Mouse (Mus musculus) myocyte (in vitro differentiated cells): Measurements from ENCODE around the gene Ddb1. TPM values are rescaled to one million over a fixed set of nuclear protein-coding genes. Genes with fewer than 3 reads are reported as not detected.

Source experiments
- H3K27me3 ChIP-seq: one replicate; pipeline ENCODE4 v1.6.1; 2011; ENCODE audit not compliant: control insufficient read depth, insufficient read depth, insufficient read length
- H3K36me3 ChIP-seq: one replicate; pipeline ENCODE4 v1.6.1; 2011; ENCODE audit not compliant: control insufficient read depth, insufficient read depth
- H3K4me2 ChIP-seq: one replicate; pipeline ENCODE4 v1.6.1; 2011; ENCODE audit warnings: low read depth, control low read depth
- H3K4me3 ChIP-seq: one replicate; pipeline ENCODE4 v1.5.1; 2011; ENCODE audit warnings: mild to moderate bottlenecking, control low read depth, moderate library complexity
- H3K79me2 ChIP-seq: one replicate; pipeline ENCODE4 v1.6.1; 2011; ENCODE audit not compliant: control insufficient read depth, insufficient read depth
- H3ac ChIP-seq: one replicate; pipeline ENCODE4 v1.6.1; 2011; ENCODE audit not compliant: control insufficient read depth, insufficient read length
- CEBPB ChIP-seq: IDR thresholded peaks from 2 replicates; pipeline ENCODE4 v1.6.1; 2011; ENCODE audit warnings: mild to moderate bottlenecking, moderate library complexity; ENCODE audit not compliant: poor library complexity, insufficient read depth, severe bottlenecking
- E2F4 ChIP-seq: IDR thresholded peaks from one replicate; pipeline ENCODE4 v1.6.1; 2011; ENCODE audit warnings: mild to moderate bottlenecking, control low read depth, moderate library complexity; ENCODE audit not compliant: insufficient read depth
- MAX ChIP-seq: IDR thresholded peaks from one replicate; pipeline ENCODE4 v1.6.1; 2011; ENCODE audit warnings: low read depth, mild to moderate bottlenecking, control low read depth
- MYOD1 ChIP-seq, 3 experiments: IDR thresholded peaks; one replicate each; pipeline ENCODE4 v1.6.1; 2011; ENCODE audit warnings: control low read depth in 2 of 3, low read depth in 2 of 3, mild to moderate bottlenecking in 2 of 3, moderate library complexity in 1 of 3; ENCODE audit not compliant: insufficient read length in 2 of 3, control insufficient read depth in 1 of 3
- MYOG ChIP-seq, 3 experiments: IDR thresholded peaks; one replicate each; pipeline ENCODE4 v1.6.1; 2011; ENCODE audit warnings: control low read depth in 2 of 3, low read depth in 2 of 3, mild to moderate bottlenecking in 2 of 3; ENCODE audit not compliant: insufficient read length in 2 of 3, control insufficient read depth in 1 of 3, insufficient read depth in 1 of 3
- POLR2A ChIP-seq: IDR thresholded peaks from one replicate; pipeline ENCODE4 v1.6.1; 2011; ENCODE audit warnings: low read depth, mild to moderate bottlenecking, control low read depth, moderate library complexity; ENCODE audit not compliant: insufficient read length
- POLR2AphosphoS2 ChIP-seq: IDR thresholded peaks from one replicate; pipeline ENCODE4 v1.6.1; 2011; ENCODE audit warnings: low read depth, control low read depth; ENCODE audit not compliant: insufficient read length
- REST ChIP-seq: IDR thresholded peaks from one replicate; pipeline ENCODE4 v1.6.1; 2011; ENCODE audit warnings: mild to moderate bottlenecking, control low read depth, moderate library complexity; ENCODE audit not compliant: insufficient read depth, insufficient read length
- SRF ChIP-seq: IDR thresholded peaks from one replicate; pipeline ENCODE4 v1.6.1; 2011; ENCODE audit warnings: low read depth; ENCODE audit not compliant: control insufficient read depth, insufficient read length
- TCF12 ChIP-seq: IDR thresholded peaks from one replicate; pipeline ENCODE4 v1.6.1; 2011; ENCODE audit warnings: mild to moderate bottlenecking, control low read depth; ENCODE audit not compliant: poor library complexity, insufficient read depth, severe bottlenecking
- TCF3 ChIP-seq: IDR thresholded peaks from one replicate; pipeline ENCODE4 v1.6.1; 2011; ENCODE audit warnings: low read depth, control low read depth; ENCODE audit not compliant: insufficient read length
- USF1 ChIP-seq: IDR thresholded peaks from one replicate; pipeline ENCODE4 v1.6.1; 2011; ENCODE audit warnings: low read depth, mild to moderate bottlenecking, control low read depth, moderate library complexity
- polyA plus RNA-seq: library from polyadenylated mRNA; unstranded; fragments of >200 nt; fragmentation: generic; extraction: Trizol; gene quantifications from one replicate; pipeline ENCODE4 v1.2.1, GENCODE M21; 2012; ENCODE audit warnings: missing spikeins

Gene Ddb1
- polyA plus RNA-seq, 1 experiment, result 571 TPM

GRCm38 (mm10) chr19:10677915-10678771, 73.0 kb downstream of the Ddb1 start, which contains the start of gene Pga5:
Pga5 (minus strand) TSS chr19:10678071.
- H3K27me3 ChIP-seq, result no peaks in the 10 kb centered on the region
- no peak within 1 kb of the TSS for H3K4me2 ChIP-seq
- H3K36me3 ChIP-seq, result no peaks in the 10 kb centered on the region
- TF ChIP-seq REST, result no peak
- TF ChIP-seq MYOG (IDR thresholded peaks at IDR 0.05; ENCODE audit: control insufficient read depth in 1 of 3, insufficient read depth in 1 of 3, insufficient read length in 2 of 3, low read depth in 2 of 3), result no peak
- TF ChIP-seq SRF, result no peak
- TF ChIP-seq POLR2A, result no peak
- TF ChIP-seq MAX, result no peak
- no peak for TF ChIP-seq E2F4
- no peak for TF ChIP-seq MYOD1 (IDR thresholded peaks at IDR 0.05; ENCODE audit: control insufficient read depth in 1 of 3, insufficient read length in 2 of 3, low read depth in 2 of 3)
- no peak for TF ChIP-seq CEBPB
- TF ChIP-seq TCF3, result no peak
- TF ChIP-seq TCF12, result no peak
- H3K4me3 ChIP-seq, result no peak within 1 kb of the TSS
- no peak within 1 kb of the TSS for H3ac ChIP-seq
- no peaks in the 10 kb centered on the region for H3K79me2 ChIP-seq

GRCm38 (mm10) chr19:10678772-10679067, 73.6 kb downstream of the Ddb1 start:
- H3ac ChIP-seq, result no peak overlapping the region
- TF ChIP-seq CEBPB (no peak), POLR2A (no peak), REST (no peak), MYOD1 (IDR thresholded peaks at IDR 0.05; ENCODE audit: control insufficient read depth in 1 of 3, insufficient read length in 2 of 3, low read depth in 2 of 3) (no peak), POLR2AphosphoS2 (no peak), E2F4 (no peak), TCF12 (no peak), USF1 (no peak), MYOG (IDR thresholded peaks at IDR 0.05; ENCODE audit: control insufficient read depth in 1 of 3, insufficient read depth in 1 of 3, insufficient read length in 2 of 3, low read depth in 2 of 3) (no peak), MAX (no peak)

More at GRCm38 (mm10) chr19:10678772-10679067, 73.6 kb downstream of the Ddb1 start:
- Histone ChIP-seq H3K4me3 (no peak overlapping the region), H3K27me3 (no peaks in the 10 kb centered on the region), H3K36me3 (no peaks in the 10 kb centered on the region), H3K4me2 (no peak overlapping the region), H3K79me2 (no peaks in the 10 kb centered on the region)

Other genes starting within 250 kb of the Ddb1 start
- gene Syt7, start 216.2 kb upstream of the Ddb1 start, polyA plus RNA-seq, result 0.42 TPM
- gene Lrrc10b, start 147.9 kb upstream of the Ddb1 start, polyA plus RNA-seq, result 1.3 TPM
- 0.11 TPM for gene Ppp1r32, start 122.4 kb upstream of the Ddb1 start, polyA plus RNA-seq
- gene Cpsf7, start 80.1 kb upstream of the Ddb1 start, polyA plus RNA-seq, result 23.4 TPM
- gene Sdhaf2, start 79.2 kb upstream of the Ddb1 start, polyA plus RNA-seq, result 36.3 TPM
- 12.9 TPM for gene Tmem216, start 49.1 kb upstream of the Ddb1 start, polyA plus RNA-seq
- gene Cyb561a3, start 28.2 kb upstream of the Ddb1 start, polyA plus RNA-seq, result 21.7 TPM
- gene Tmem138, start 28.0 kb upstream of the Ddb1 start, polyA plus RNA-seq, result 16.0 TPM
- 16.7 TPM for gene Tkfc, start 327 bp downstream of the Ddb1 start, polyA plus RNA-seq
- gene Vwce, start 28.9 kb downstream of the Ddb1 start, polyA plus RNA-seq, result 0.05 TPM
- gene Pga5, start 72.7 kb downstream of the Ddb1 start, polyA plus RNA-seq, result 0.04 TPM
- 30.2 TPM for gene Vps37c, start 83.4 kb downstream of the Ddb1 start, polyA plus RNA-seq
- gene Cd5, start 133.7 kb downstream of the Ddb1 start, polyA plus RNA-seq, result not detected
- gene Cd6, start 224.7 kb downstream of the Ddb1 start, polyA plus RNA-seq, result not detected
- 0.02 TPM for gene Slc15a3, start 234.4 kb downstream of the Ddb1 start, polyA plus RNA-seq